Mouse (Mus musculus) neural tube, embryonic 12.5 days (tissue): ENCODE results near the gene Dnajc16. TPM values are rescaled to one million over a fixed set of nuclear protein-coding genes. Genes with fewer than 3 reads are reported as not detected.

Experiments
- ATAC-seq: fragments of 200-750 bp; cut with Nextera tagmentation; 2 replicates; pipeline ENCODE4 v1.8.0; 2017; ENCODE audit warnings: low read depth, mild to moderate bottlenecking, moderate TSS enrichment, moderate library complexity; ENCODE audit not compliant: low FRiP score
- H3K27ac ChIP-seq: fragments of 300-500 bp; sonication (generic); 2 replicates; pipeline ENCODE4 v1.5.1; 2016
- H3K27me3 ChIP-seq: fragments of 300-500 bp; sonication (generic); replicated peaks from 2 replicates; pipeline ENCODE4 v1.6.1; 2016; ENCODE audit warnings: mild to moderate bottlenecking
- H3K36me3 ChIP-seq: fragments of 300-500 bp; sonication (generic); 2 replicates; pipeline ENCODE4 v1.6.1; 2016; ENCODE audit warnings: mild to moderate bottlenecking
- H3K4me1 ChIP-seq: fragments of 300-500 bp; sonication (generic); 2 replicates; pipeline ENCODE4 v1.6.1; 2016
- H3K4me2 ChIP-seq: fragments of 300-500 bp; sonication (generic); replicated peaks from 2 replicates; pipeline ENCODE4 v1.6.1; 2016; ENCODE audit warnings: mild to moderate bottlenecking
- H3K4me3 ChIP-seq: fragments of 300-500 bp; sonication (generic); 2 replicates; pipeline ENCODE4 v1.5.1; 2016
- H3K9ac ChIP-seq: fragments of 300-500 bp; sonication (generic); 2 replicates; pipeline ENCODE4 v1.6.1; 2016; ENCODE audit warnings: mild to moderate bottlenecking
- H3K9me3 ChIP-seq: fragments of 300-500 bp; sonication (generic); 2 replicates; pipeline ENCODE4 v1.6.1; 2016; ENCODE audit warnings: mild to moderate bottlenecking
- WGBS: fragments of 180-500 bp; shearing (Covaris S2); methylation state at CpG from one replicate; pipeline ENCODE4 v1.1.7; 2016; 5-methylcytosine and 5-hydroxymethylcytosine counted together
- polyA plus RNA-seq: library from polyadenylated mRNA; unstranded; fragments of >200 nt; fragmentation: Nextera tagmentation; extraction: Ambion mirVana; gene quantifications from 2 replicates; pipeline ENCODE4 v1.2.1, GENCODE M21; 2016

Gene Dnajc16
- polyA plus RNA-seq, 1 experiment from 2014 or later, result 7.3 TPM

- Histone ChIP-seq H3K9me3 (no peaks in the 10 kb centered on the region), H3K36me3 (peaks cover 31% of the 10 kb centered on the region), H3K4me3 (no peak overlapping the region), H3K27me3 (no peaks in the 10 kb centered on the region), H3K4me1 (no peaks in the 10 kb centered on the region), H3K9ac (no peak overlapping the region), H3K27ac (no peak overlapping the region), H3K4me2 (no peak overlapping the region)
- ATAC-seq, result no peak
- 58% methylated on average over 2 of the region's 2 CpGs for WGBS
These were observed 75.7 kb downstream of the Dnajc16 start for GRCm38 (mm10) chr4:141715027-141715426.

GRCm38 (mm10) chr4:141713598-141714142 lies 77.1 kb downstream of the Dnajc16 start:
- Histone ChIP-seq H3K4me3 (no peak overlapping the region), H3K27ac (no peak overlapping the region), H3K27me3 (no peaks in the 10 kb centered on the region), H3K9me3 (no peaks in the 10 kb centered on the region), H3K4me1 (no peaks in the 10 kb centered on the region), H3K9ac (no peak overlapping the region), H3K4me2 (no peak overlapping the region), H3K36me3 (peaks cover 41% of the 10 kb centered on the region)
- 52% methylated on average over 5 of the region's 5 CpGs for WGBS
- ATAC-seq, result no peak

GRCm38 (mm10) chr4:141711250-141711649 lies 79.5 kb downstream of the Dnajc16 start:
- no peak overlapping the region for H3K4me3 ChIP-seq
- H3K27ac ChIP-seq, result no peak overlapping the region
- H3K4me1 ChIP-seq, result no peaks in the 10 kb centered on the region
- 95% methylated on average over 1 of the region's 1 CpGs for WGBS
- H3K9me3 ChIP-seq, result no peaks in the 10 kb centered on the region
- H3K36me3 ChIP-seq, result peaks cover 65% of the 10 kb centered on the region
- no peaks in the 10 kb centered on the region for H3K27me3 ChIP-seq
- ATAC-seq, result no peak
- no peak overlapping the region for H3K4me2 ChIP-seq
- H3K9ac ChIP-seq, result no peak overlapping the region

Other genes starting within 250 kb of the Dnajc16 start
- 30.6 and 37.0 TPM in 2 replicates for gene Fblim1, start 184.8 kb downstream of the Dnajc16 start, polyA plus RNA-seq
- 0.26 and 0.43 TPM in 2 replicates for gene Tmem82, start 172.3 kb downstream of the Dnajc16 start, polyA plus RNA-seq
- not detected in 2 replicates for gene Slc25a34, start 167.1 kb downstream of the Dnajc16 start, polyA plus RNA-seq
- gene Plekhm2, start 126.0 kb downstream of the Dnajc16 start, polyA plus RNA-seq, result 7.4 TPM in 2 replicates
- 1.2 TPM in 1 of 2 replicates, not detected in the other for gene Rsc1a1, start 105.3 kb downstream of the Dnajc16 start, polyA plus RNA-seq
- 24.8 and 25.6 TPM in 2 replicates for gene Ddi2, start 67.5 kb downstream of the Dnajc16 start, polyA plus RNA-seq
- gene Agmat, start 44.3 kb downstream of the Dnajc16 start, polyA plus RNA-seq, result not detected in 2 replicates
- gene Casp9, start 2.7 kb upstream of the Dnajc16 start, polyA plus RNA-seq, result 23.1 and 23.9 TPM in 2 replicates
- gene Cela2a, start 35.2 kb upstream of the Dnajc16 start, polyA plus RNA-seq, result not detected in 2 replicates
- not detected in 2 replicates for gene Ctrc, start 55.4 kb upstream of the Dnajc16 start, polyA plus RNA-seq
- 75.9 and 79.1 TPM in 2 replicates for gene Efhd2, start 84.0 kb upstream of the Dnajc16 start, polyA plus RNA-seq
- 2.9 and 4.1 TPM in 2 replicates for gene Fhad1, start 224.2 kb upstream of the Dnajc16 start, polyA plus RNA-seq